Mouse (Mus musculus) left cerebral cortex, adult 9 months (tissue): Measurements from ENCODE around the gene Pacsin1.

ENCODE experiments used
- DNase-seq, 2 experiments: peaks; one replicate each; pipeline ENCODE4 v3.0.0; 2022; ENCODE audit warnings: low spot score in 2 of 2

Gene Pacsin1

GRCm38 (mm10) chr17:27677756-27678155 lies 22.4 kb downstream of the Pacsin1 start:
- DNase-seq, result no peak

DNA sequence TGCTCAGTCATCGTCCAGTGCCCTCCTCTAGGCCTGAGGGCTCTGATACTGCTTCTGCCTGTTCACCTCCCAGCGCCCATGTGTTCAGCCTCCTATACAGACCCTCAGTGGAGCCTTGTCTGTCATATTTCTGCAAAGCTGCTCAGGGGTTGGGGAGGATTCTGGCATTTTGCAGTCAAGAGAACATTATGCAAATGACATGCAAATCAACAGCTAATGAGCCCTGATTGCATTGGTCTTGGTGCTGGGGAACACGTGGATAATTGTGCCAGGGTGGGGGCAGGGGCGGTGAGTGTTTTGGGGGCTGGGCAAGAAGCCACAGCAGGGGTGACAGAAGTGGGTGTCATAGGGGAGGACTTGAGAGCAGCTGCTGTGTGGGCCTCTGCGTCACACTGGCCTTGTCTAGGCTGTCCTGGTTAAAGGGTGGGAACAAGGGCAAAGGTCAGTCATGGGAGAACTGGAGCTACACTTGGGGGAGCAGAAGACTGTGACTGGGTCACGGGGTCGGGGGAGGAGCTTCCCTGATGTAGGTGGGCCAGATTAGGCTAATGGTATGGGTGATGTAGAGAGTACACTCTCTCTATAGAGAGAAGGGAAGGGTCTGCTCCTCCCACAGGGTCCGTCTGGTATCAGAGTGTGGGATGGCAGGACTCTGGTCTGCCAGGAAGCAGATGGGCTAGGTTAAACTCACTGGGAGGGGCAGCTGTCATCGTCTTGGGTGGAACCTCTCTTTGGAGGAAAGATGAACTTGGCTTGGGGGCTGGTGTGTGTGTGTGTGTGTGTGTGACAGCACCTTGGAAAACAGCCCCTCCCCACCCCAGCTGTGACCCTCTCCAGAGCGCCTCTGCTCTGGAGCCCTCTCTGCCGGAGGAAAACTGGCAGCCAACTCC lies 23.9 kb downstream of the Pacsin1 start:
- DNase-seq, result no peak

- peak; percentile 72 to 85 for DNase-seq
Observed at GRCm38 (mm10) chr17:27684886-27685549, 29.7 kb downstream of the Pacsin1 start.

DNA sequence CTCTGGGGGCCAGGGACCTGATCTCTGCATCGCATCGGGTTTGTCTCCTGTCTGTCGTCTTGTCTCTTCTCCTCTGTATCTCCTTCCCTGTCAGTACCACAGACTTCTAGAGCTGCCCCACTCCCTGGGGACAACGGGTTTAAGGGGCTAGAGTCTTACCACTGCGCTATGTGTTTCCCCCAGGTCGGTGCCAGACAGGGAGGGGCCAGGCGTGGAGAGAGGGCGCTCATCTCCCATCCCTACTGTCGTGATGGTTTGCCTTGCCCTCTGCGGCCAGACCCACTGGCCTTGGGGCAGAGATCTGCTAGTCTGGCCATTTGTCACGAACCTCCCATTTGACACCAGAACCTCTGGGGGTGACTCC lies 30.2 kb downstream of the Pacsin1 start:
- no peak for DNase-seq

GRCm38 (mm10) chr17:27686395-27686794 lies 31.1 kb downstream of the Pacsin1 start:
- DNase-seq, result no peak

GRCm38 (mm10) chr17:27690993-27691693 lies 35.8 kb downstream of the Pacsin1 start:
- DNase-seq, result no peak

DNA sequence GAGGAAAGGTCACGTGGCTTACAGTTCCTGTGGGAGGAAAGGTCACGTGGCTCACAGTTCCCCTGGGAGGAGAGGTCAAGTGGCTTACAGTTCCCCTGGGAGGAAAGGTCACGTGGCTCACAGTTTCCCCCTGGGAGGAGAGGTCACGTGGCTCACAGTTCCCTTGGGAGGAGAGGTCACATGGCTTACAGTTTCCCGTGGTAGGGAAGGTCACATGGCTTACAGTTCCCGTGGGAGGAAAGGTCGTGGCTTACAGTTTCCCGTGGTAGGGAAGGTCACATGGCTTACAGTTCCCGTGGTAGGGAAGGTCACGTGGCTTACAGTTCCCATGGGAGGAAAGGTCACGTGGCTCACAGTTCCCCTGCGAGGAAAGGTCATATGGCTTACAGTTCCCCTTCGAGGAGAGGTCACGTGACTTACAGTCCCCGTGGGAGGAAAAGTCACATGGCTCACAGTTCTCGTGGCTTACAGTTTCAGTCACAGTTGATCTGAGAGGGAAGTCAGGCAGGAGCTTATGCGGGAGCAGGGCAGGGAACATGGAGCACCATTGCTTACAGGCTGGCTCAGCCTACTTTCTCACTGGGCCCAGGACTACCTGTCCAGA lies 44.4 kb downstream of the Pacsin1 start:
- no peak for DNase-seq

DNA sequence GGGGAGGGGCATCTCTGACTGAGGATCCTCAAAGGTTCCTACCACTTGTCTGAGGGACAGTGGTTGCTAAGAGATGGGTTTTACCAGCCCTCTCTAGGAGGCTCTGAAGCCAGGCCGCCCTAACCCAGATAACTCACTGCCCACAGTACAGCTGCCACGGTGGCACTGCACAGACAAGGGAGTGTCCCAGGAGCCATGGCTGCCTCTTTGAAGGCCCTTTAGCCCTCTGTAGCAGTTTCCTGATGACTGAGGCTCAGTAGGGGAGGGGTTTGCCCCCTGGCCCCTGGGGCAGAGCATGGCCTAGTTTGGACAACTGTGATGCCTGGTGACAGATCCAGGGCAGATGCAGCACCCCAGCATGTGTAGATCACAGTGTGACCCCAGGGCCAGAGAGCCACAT lies 45.5 kb downstream of the Pacsin1 start:
- no peak for DNase-seq

- DNase-seq, result no peak
Observed at GRCm38 (mm10) chr17:27701856-27702255, 46.5 kb downstream of the Pacsin1 start.

DNA sequence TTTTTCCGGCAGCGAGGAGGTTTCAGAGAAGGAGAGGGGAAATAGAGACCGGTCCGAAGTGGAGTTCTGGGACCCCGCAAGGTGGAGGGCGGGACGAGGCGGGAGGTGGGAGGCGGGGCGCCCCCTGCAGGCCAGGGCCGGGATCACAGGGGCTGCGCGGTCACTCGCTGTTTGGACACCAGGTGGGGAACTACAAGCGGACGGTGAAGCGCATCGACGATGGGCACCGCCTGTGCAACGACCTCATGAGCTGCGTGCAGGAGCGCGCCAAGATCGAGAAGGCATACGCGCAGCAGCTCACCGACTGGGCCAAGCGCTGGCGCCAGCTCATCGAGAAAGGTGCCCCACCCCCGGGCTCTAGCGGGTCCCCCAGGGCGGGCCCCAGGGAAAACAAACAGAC lies 47.2 kb downstream of the Pacsin1 start:
- DNase-seq, result no peak

GRCm38 (mm10) chr17:27703961-27704621 lies 48.8 kb downstream of the Pacsin1 start:
- peak in 1 of 2 experiments; percentile 57 for DNase-seq

- DNase-seq, result no peak
Observed at GRCm38 (mm10) chr17:27705661-27706060, 50.4 kb downstream of the Pacsin1 start.

GRCm38 (mm10) chr17:27707954-27708661 lies 52.8 kb downstream of the Pacsin1 start:
- DNase-seq, result no peak

GRCm38 (mm10) chr17:27709650-27710049 lies 54.3 kb downstream of the Pacsin1 start:
- DNase-seq, result no peak

DNA sequence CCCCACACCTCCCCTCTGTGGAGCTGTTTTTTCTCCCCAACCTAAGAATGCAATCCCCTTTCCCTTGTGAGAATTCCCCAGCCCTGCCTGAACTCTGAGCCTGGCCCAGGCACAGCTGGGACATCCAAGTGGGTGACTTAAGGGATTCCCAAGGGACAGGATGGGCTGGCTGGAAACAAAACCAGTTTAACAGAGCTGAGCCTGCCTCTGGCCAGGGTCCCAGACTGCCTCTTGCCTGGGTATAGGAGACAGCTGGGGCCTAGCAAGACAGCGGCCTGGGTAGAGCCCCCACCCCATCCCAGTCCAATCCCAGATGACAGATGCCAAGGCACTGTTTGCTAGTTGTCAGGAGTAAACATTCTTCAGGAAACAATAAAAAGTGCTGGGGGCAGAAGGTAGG lies 57.5 kb downstream of the Pacsin1 start:
- no peak for DNase-seq

- DNase-seq, result no peak
Observed at GRCm38 (mm10) chr17:27716804-27717203, 61.5 kb downstream of the Pacsin1 start.

GRCm38 (mm10) chr17:27718250-27718649 lies 62.9 kb downstream of the Pacsin1 start:
- no peak for DNase-seq

- DNase-seq, result no peak
Observed at GRCm38 (mm10) chr17:27719663-27720062, 64.4 kb downstream of the Pacsin1 start.

GRCm38 (mm10) chr17:27720326-27720725 lies 65.0 kb downstream of the Pacsin1 start:
- DNase-seq, result no peak

DNA sequence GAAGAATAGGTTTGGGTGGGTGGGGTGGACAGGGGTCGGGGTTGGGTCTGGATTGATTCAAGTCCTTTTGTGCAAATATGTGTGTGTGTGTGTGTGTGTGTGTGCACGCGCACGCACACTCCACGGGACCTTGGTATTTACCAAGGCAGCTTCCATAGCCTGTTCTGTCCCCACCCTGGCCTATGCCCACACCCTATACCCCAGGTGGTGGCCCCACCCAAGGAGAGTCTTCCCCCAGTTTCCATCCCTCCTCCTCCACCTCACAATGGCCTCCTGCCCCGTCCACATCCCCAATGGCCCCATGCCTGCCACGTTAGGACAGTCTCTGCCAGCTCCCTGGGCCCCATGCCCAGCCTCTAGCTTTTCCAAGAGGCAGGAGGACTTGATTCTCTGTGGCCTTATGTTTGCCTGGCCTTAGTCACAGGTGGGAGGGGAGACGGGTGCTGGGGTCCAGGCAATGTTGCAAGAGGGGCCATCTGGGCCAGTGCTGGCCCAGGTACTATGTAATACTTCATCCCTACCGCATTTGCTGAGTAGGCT lies 65.9 kb downstream of the Pacsin1 start:
- DNase-seq, result no peak

DNA sequence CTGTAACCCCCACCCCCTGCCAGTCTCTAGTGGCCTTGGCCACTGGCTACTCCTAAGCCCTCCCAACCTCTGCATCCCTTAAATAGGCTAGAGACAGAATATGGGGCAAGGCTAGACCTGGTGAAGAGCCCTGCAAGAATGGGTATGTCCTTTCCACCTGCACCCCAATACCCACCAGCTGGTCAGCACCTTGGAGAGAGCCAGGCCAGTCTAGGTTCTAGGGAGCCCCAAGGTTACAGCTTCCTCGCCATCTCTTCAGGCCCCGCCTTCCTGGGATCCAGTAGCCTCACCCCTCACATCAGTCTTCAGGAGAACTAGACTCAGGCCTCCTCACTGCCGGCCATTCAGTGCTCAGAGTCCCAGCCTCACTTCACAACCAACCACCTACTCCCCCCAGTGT lies 69.0 kb downstream of the Pacsin1 start:
- no peak for DNase-seq
